Comparison of ENCODE assay signal across 11 mouse cellular contexts in genomic region chr11:49634101-49634500, GRCm38 (mm10). TPM values are rescaled to one million over a fixed set of nuclear protein-coding genes. Genes with fewer than 3 reads are reported as not detected.
A peak's percentile ranks its signal among the peaks of the same experiment; 100 is the strongest.
DNase-seq lines count a peak whose midpoint lies in the region; ATAC-seq and TF ChIP-seq lines count a peak whose summit lies in the region.
"Had no signal": no experiment of that assay in that cellular context is flagged by ENCODE, and none has a peak within 500 bp of the region (broad histone marks: within the 10 kb centered on the region; RNA-seq: fewer than 3 reads in every experiment).

No protein-coding gene starts in this region.

- DNase-seq in stomach, postnatal 0 days (ENCODE audit: low spot score), result peak; percentile 50
- no peak for DNase-seq in ovary, adult 18-20 months (ENCODE audit: low spot score)
- DNase-seq in layer of hippocampus, postnatal 14 days (ENCODE audit: low spot score in 2 of 2), result no peak

- H3K27ac ChIP-seq in forebrain, embryonic 15.5 days (replicated peaks), result no peak overlapping the region
- no peak overlapping the region for H3K27ac ChIP-seq in limb, embryonic 15.5 days
- no peak overlapping the region for H3K27ac ChIP-seq in stomach, postnatal 0 days (replicated peaks)

- peak; percentile 25 for TF ChIP-seq CTCF in stomach, postnatal 0 days (IDR thresholded peaks at IDR 0.05; ENCODE audit: low read depth)

- peaks cover 24% of the 10 kb centered on the region for H3K4me1 ChIP-seq in megakaryocyte, embryonic 14.5 days
- peaks cover 13% of the 10 kb centered on the region for H3K4me1 ChIP-seq in forebrain, embryonic 15.5 days
- H3K4me1 ChIP-seq in limb, embryonic 15.5 days, result peaks cover 11% of the 10 kb centered on the region
- H3K4me1 ChIP-seq in stomach, postnatal 0 days (replicated peaks; ENCODE audit: control insufficient read depth, insufficient read depth), result no peaks in the 10 kb centered on the region

- H3K9me3 ChIP-seq in megakaryocyte, embryonic 14.5 days, result peaks cover 20% of the 10 kb centered on the region
- H3K9me3 ChIP-seq in forebrain, embryonic 15.5 days, result no peaks in the 10 kb centered on the region
- no peaks in the 10 kb centered on the region for H3K9me3 ChIP-seq in limb, embryonic 15.5 days
- H3K9me3 ChIP-seq in stomach, postnatal 0 days (ENCODE audit: control insufficient read depth, low read length), result no peaks in the 10 kb centered on the region

- H3K4me2 ChIP-seq in forebrain, embryonic 15.5 days (replicated peaks), result peak overlapping the region; percentile 42
- peak overlapping the region; percentile 30 for H3K4me2 ChIP-seq in limb, embryonic 15.5 days
- H3K4me2 ChIP-seq in stomach, postnatal 0 days (replicated peaks; ENCODE audit: low read depth), result peak overlapping the region; percentile 42

- H3K27me3 ChIP-seq in megakaryocyte, embryonic 14.5 days (replicated peaks), result peaks cover 84% of the 10 kb centered on the region
- H3K27me3 ChIP-seq in forebrain, embryonic 15.5 days, result peaks cover 41% of the 10 kb centered on the region
- H3K27me3 ChIP-seq in limb, embryonic 15.5 days, result peaks cover 60% of the 10 kb centered on the region
- peaks cover 2% of the 10 kb centered on the region; the same call in 1 of the 2 replicates for H3K27me3 ChIP-seq in stomach, postnatal 0 days (ENCODE audit: control insufficient read depth, insufficient read depth, low read length)

- H3K36me3 ChIP-seq in megakaryocyte, embryonic 14.5 days (replicated peaks; ENCODE audit: low read length), result no peaks in the 10 kb centered on the region
- no peaks in the 10 kb centered on the region for H3K36me3 ChIP-seq in forebrain, embryonic 15.5 days
- H3K36me3 ChIP-seq in limb, embryonic 15.5 days, result no peaks in the 10 kb centered on the region
- no peaks in the 10 kb centered on the region for H3K36me3 ChIP-seq in stomach, postnatal 0 days (ENCODE audit: control insufficient read depth, insufficient read depth, low read length)

- no peak for TF ChIP-seq EP300 in stomach, postnatal 0 days (optimal IDR thresholded peaks at IDR 0.05)

- 0 out of 2 replicates have a peak overlapping the region, but pooled peaks have one; percentile 21 for H3K9ac ChIP-seq in forebrain, embryonic 15.5 days (replicated peaks)
- no peak overlapping the region for H3K9ac ChIP-seq in limb, embryonic 15.5 days
- no peak overlapping the region for H3K9ac ChIP-seq in stomach, postnatal 0 days (ENCODE audit: low read length)

- no peak for ATAC-seq in megakaryocyte, adult 5-6 weeks (ENCODE audit: poor library complexity, severe bottlenecking)
- peak; percentile 29; the same call in 1 of the 2 replicates for ATAC-seq in forebrain, embryonic 15.5 days (replicated peaks)
- ATAC-seq in limb, embryonic 15.5 days (ENCODE audit: insufficient number of reproducible peaks, low FRiP score, low TSS enrichment, low read depth), result no peak
- peak; percentile 41; the same call in 1 of the 2 replicates for ATAC-seq in stomach, postnatal 0 days (ENCODE audit: low FRiP score, low TSS enrichment)
- ATAC-seq: activated CD4-positive, CD25-positive, alpha-beta regulatory T cell, adult 4 months; inflammation-experienced regulatory T-cells, adult 6 months had no signal

- peak overlapping the region; percentile 14 for H3K4me3 ChIP-seq in megakaryocyte, embryonic 14.5 days (replicated peaks)
- peak overlapping the region; percentile 27 for H3K4me3 ChIP-seq in forebrain, embryonic 15.5 days
- H3K4me3 ChIP-seq in limb, embryonic 15.5 days, result no peak overlapping the region
- peak overlapping the region; percentile 15; the same call in 1 of the 2 replicates for H3K4me3 ChIP-seq in stomach, postnatal 0 days (ENCODE audit: low read depth, low read length)
- H3K4me3 ChIP-seq: myocyte had no signal

- whole genome bisulfite sequencing in forebrain, embryonic 15.5 days, result 7% methylated on average over 22 of the region's 22 CpGs
- WGBS in limb, embryonic 15.5 days, result 7% methylated on average over 22 of the region's 22 CpGs
- WGBS in stomach, postnatal 0 days, result 13% methylated on average over 22 of the region's 22 CpGs

RNA-seq across cellular contexts. Expression of gene Flt4, which starts 25.0 kb away (rescaled TPM):
- polyA plus RNA-seq in megakaryocyte, embryonic 14.5 days (2012; ENCODE audit: insufficient read depth, low replicate concordance), result 0.01 TPM in 1 of 2 replicates, not detected in the other
- 0.09 TPM in 1 of 2 replicates, not detected in the other for total RNA-seq in megakaryocyte, adult 5-6 weeks (2015)
- not detected in 2 replicates for total RNA-seq in megakaryocyte, adult 5-6 weeks (2017)
- 1.4 TPM in 2 replicates for polyA plus RNA-seq in forebrain, embryonic 15.5 days (2015; fragmentation: Nextera tagmentation; extraction: Ambion mirVana)
- polyA plus RNA-seq in limb, embryonic 15.5 days (2015; fragmentation: Nextera tagmentation; extraction: Ambion mirVana), result 5.5 and 5.6 TPM in 2 replicates
- polyA plus RNA-seq in stomach, postnatal 0 days (2015; fragmentation: Nextera tagmentation; extraction: Ambion mirVana), result 1.4 and 1.5 TPM in 2 replicates
- total RNA-seq in layer of hippocampus, postnatal 14 days (2021), result 1 to 10 TPM; 3.4 TPM
- polyA plus RNA-seq: activated CD4-positive, CD25-positive, alpha-beta regulatory T cell, adult 4 months; inflammation-experienced regulatory T-cells, adult 6 months had no signal

RNA-seq across cellular contexts. Expression of gene Scgb3a1, which starts 29.3 kb away (rescaled TPM):
- polyA plus RNA-seq in megakaryocyte, embryonic 14.5 days (2012; ENCODE audit: insufficient read depth, low replicate concordance), result not detected in 2 replicates
- not detected in 2 replicates for total RNA-seq in megakaryocyte, adult 5-6 weeks (2015)
- not detected in 2 replicates for total RNA-seq in megakaryocyte, adult 5-6 weeks (2017)
- polyA plus RNA-seq in forebrain, embryonic 15.5 days (2015; fragmentation: Nextera tagmentation; extraction: Ambion mirVana), result not detected in 2 replicates
- not detected in 2 replicates for polyA plus RNA-seq in limb, embryonic 15.5 days (2015; fragmentation: Nextera tagmentation; extraction: Ambion mirVana)
- 3.6 and 3.9 TPM in 2 replicates for polyA plus RNA-seq in stomach, postnatal 0 days (2015; fragmentation: Nextera tagmentation; extraction: Ambion mirVana)
- not detected for total RNA-seq in layer of hippocampus, postnatal 14 days (2021)
- polyA plus RNA-seq: cortical plate, adult 2 months; inflammation-experienced regulatory T-cells, adult 6 months; myocyte had no signal

Comparison
In these comparisons a context has a peak if more than half of its experiments do, and no peak if none do; other contexts are left out.
1. ATAC-seq: peak in forebrain, embryonic 15.5 days (single experiment) and stomach, postnatal 0 days (single experiment); none in megakaryocyte, adult 5-6 weeks (single experiment) and limb, embryonic 15.5 days (single experiment).
2. Peak in every context shown above with its lines, with median percentiles within 50 percentile points of each other: H3K4me2 ChIP-seq.